Mouse (Mus musculus): Measurements from ENCODE around the gene Pgc.

- TF ChIP-seq CTCF (IDR thresholded peaks at IDR 0.05; ENCODE audit: borderline replicate concordance, extremely low read depth, insufficient read depth, insufficient read length): no peak
- TF ChIP-seq POLR2A (IDR thresholded peaks at IDR 0.05; ENCODE audit: borderline replicate concordance, extremely low read depth, insufficient read depth, insufficient read length, poor library complexity, severe bottlenecking): no peak
These were observed 33.2 kb downstream of the Pgc start for GRCm38 (mm10) chr17:47759702-47760410.

Measured in brain, embryonic 14.5 days (tissue).